Mouse (Mus musculus): ENCODE results near the gene Cd180. TPM values are rescaled to one million over a fixed set of nuclear protein-coding genes. Genes with fewer than 3 reads are reported as not detected.

Gene Cd180
- 10 to 100 TPM in 2 of 4 experiments, 1 to 10 TPM in 2; 1.2 to 23.8 (median 10.5) TPM for total RNA-seq (2022)

- DNase-seq (ENCODE audit: low spot score in 2 of 2) = no peak
These were observed at the start of gene Cd180 for GRCm38 (mm10) chr13:102693341-102693801. TSS of gene Cd180 (plus strand) at chr13:102693558.

- DNase-seq (ENCODE audit: low spot score in 2 of 2) = no peak
These were observed 49.0 kb upstream of the Cd180 start for GRCm38 (mm10) chr13:102644344-102644743.

- peak; percentile 74 to 86 for DNase-seq (ENCODE audit: low spot score in 2 of 2)
These were observed 48.4 kb upstream of the Cd180 start for GRCm38 (mm10) chr13:102644789-102645551.

GRCm38 (mm10) chr13:102646271-102646771 lies 47.0 kb upstream of the Cd180 start:
- no peak for DNase-seq (ENCODE audit: low spot score in 2 of 2)

- no peak for DNase-seq (ENCODE audit: low spot score in 2 of 2)
These were observed 45.8 kb upstream of the Cd180 start for GRCm38 (mm10) chr13:102647511-102647910.

- no peak for DNase-seq (ENCODE audit: low spot score in 2 of 2)
These were observed 41.0 kb upstream of the Cd180 start for GRCm38 (mm10) chr13:102652303-102652889.

GRCm38 (mm10) chr13:102655071-102655570 lies 38.2 kb upstream of the Cd180 start:
- no peak for DNase-seq (ENCODE audit: low spot score in 2 of 2)

- DNase-seq (ENCODE audit: low spot score in 2 of 2) = no peak
These were observed 37.1 kb upstream of the Cd180 start for GRCm38 (mm10) chr13:102656153-102656690.

- no peak for DNase-seq (ENCODE audit: low spot score in 2 of 2)
These were observed 35.0 kb upstream of the Cd180 start for GRCm38 (mm10) chr13:102658223-102658839.

- no peak for DNase-seq (ENCODE audit: low spot score in 2 of 2)
These were observed 29.3 kb upstream of the Cd180 start for GRCm38 (mm10) chr13:102664041-102664440.

- DNase-seq (ENCODE audit: low spot score in 2 of 2) = peak in 1 of 2 experiments; percentile 52
These were observed 28.3 kb upstream of the Cd180 start for GRCm38 (mm10) chr13:102664843-102665587.

GRCm38 (mm10) chr13:102665588-102666232 lies 27.6 kb upstream of the Cd180 start:
- no peak for DNase-seq (ENCODE audit: low spot score in 2 of 2)

- DNase-seq (ENCODE audit: low spot score in 2 of 2) = no peak
These were observed 27.1 kb upstream of the Cd180 start for GRCm38 (mm10) chr13:102666233-102666614.

GRCm38 (mm10) chr13:102666731-102667130 lies 26.6 kb upstream of the Cd180 start:
- DNase-seq (ENCODE audit: low spot score in 2 of 2) = no peak

- no peak for DNase-seq (ENCODE audit: low spot score in 2 of 2)
These were observed 26.0 kb upstream of the Cd180 start for GRCm38 (mm10) chr13:102667401-102667800.

- DNase-seq (ENCODE audit: low spot score in 2 of 2) = no peak
These were observed 25.5 kb upstream of the Cd180 start for GRCm38 (mm10) chr13:102667842-102668241.

GRCm38 (mm10) chr13:102668933-102669332 lies 24.4 kb upstream of the Cd180 start:
- DNase-seq (ENCODE audit: low spot score in 2 of 2) = no peak

- DNase-seq (ENCODE audit: low spot score in 2 of 2) = no peak
These were observed 23.7 kb upstream of the Cd180 start for GRCm38 (mm10) chr13:102669522-102670256.

GRCm38 (mm10) chr13:102670503-102670902 lies 22.9 kb upstream of the Cd180 start:
- DNase-seq (ENCODE audit: low spot score in 2 of 2) = no peak

GRCm38 (mm10) chr13:102674083-102674482 lies 19.3 kb upstream of the Cd180 start:
- DNase-seq (ENCODE audit: low spot score in 2 of 2) = no peak
